Mouse (Mus musculus) forebrain, embryonic 14.5 days (tissue): ENCODE measurements around the gene Tmem262. TPM values are rescaled to one million over a fixed set of nuclear protein-coding genes. Genes with fewer than 3 reads are reported as not detected.
A peak's percentile ranks its signal among the peaks of the same experiment; 100 is the strongest.

Source experiments
- ATAC-seq: fragments of 200-750 bp; cut with Nextera tagmentation; 2 replicates; pipeline ENCODE4 v1.8.0; 2017; ENCODE audit warnings: mild to moderate bottlenecking, moderate library complexity
- DNase-seq: peaks from one replicate; pipeline ENCODE4 v3.0.0-alpha.2; 2015; ENCODE audit warnings: low spot score
- H3K27ac ChIP-seq: fragments of 300-500 bp; sonication (generic); 2 replicates; pipeline ENCODE4 v1.5.1; 2014; ENCODE audit warnings: low read depth, mild to moderate bottlenecking, control low read depth, low read length, moderate library complexity
- H3K27me3 ChIP-seq: fragments of 300-500 bp; sonication (generic); replicated peaks from 2 replicates; pipeline ENCODE4 v1.6.1; 2014; ENCODE audit warnings: low read length, control low read depth, mixed read lengths; ENCODE audit not compliant: control insufficient read depth, insufficient read depth
- H3K36me3 ChIP-seq: fragments of 300-500 bp; sonication (generic); 2 replicates; pipeline ENCODE4 v1.6.1; 2014; ENCODE audit warnings: low read length, control low read depth; ENCODE audit not compliant: control insufficient read depth, insufficient read depth
- H3K4me1 ChIP-seq: fragments of 300-500 bp; sonication (generic); 2 replicates; pipeline ENCODE4 v1.6.1; 2014; ENCODE audit warnings: antibody characterized with exemption, low read length, control low read depth; ENCODE audit not compliant: control insufficient read depth, insufficient read depth
- H3K4me2 ChIP-seq: fragments of 300-500 bp; sonication (generic); 2 replicates; pipeline ENCODE4 v1.6.1; 2014; ENCODE audit warnings: mild to moderate bottlenecking, control low read depth, low read length
- H3K4me3 ChIP-seq: fragments of 300-500 bp; sonication (generic); 2 replicates; pipeline ENCODE4 v1.5.1; 2014; ENCODE audit warnings: low read depth, low read length, control low read depth
- H3K9ac ChIP-seq: fragments of 300-500 bp; sonication (generic); 2 replicates; pipeline ENCODE4 v1.6.1; 2014; ENCODE audit warnings: mild to moderate bottlenecking, low read length, control low read depth, moderate library complexity
- H3K9me3 ChIP-seq: fragments of 300-500 bp; sonication (generic); replicated peaks from 2 replicates; pipeline ENCODE4 v1.6.1; 2016; ENCODE audit warnings: low read length, control low read depth, mixed read lengths; ENCODE audit not compliant: control insufficient read depth
- WGBS: fragments of 180-500 bp; shearing (Covaris S2); extraction: QIAGEN DNeasy Blood & Tissue Kit; methylation state at CpG from one replicate; pipeline ENCODE4 v1.1.7; 2014; 5-methylcytosine and 5-hydroxymethylcytosine counted together
- polyA plus RNA-seq: library from polyadenylated mRNA; unstranded; fragments of >200 nt; fragmentation: Nextera tagmentation; extraction: Ambion mirVana; gene quantifications from 2 replicates; pipeline ENCODE4 v1.2.1, GENCODE M21; 2014

The Tmem262 gene
- polyA plus RNA-seq, 1 experiment from 2014 or later: not detected

- H3K4me1 ChIP-seq: peaks cover 22% of the 10 kb centered on the region
- DNase-seq (peak; percentile 99), ATAC-seq (peak; percentile 88)
- peak within 1 kb of the TSS; percentile 78 for H3K27ac ChIP-seq
- no peaks in the 10 kb centered on the region for H3K9me3 ChIP-seq
- H3K27me3 ChIP-seq: no peaks in the 10 kb centered on the region
- peak within 1 kb of the TSS; percentile 59 for H3K4me3 ChIP-seq
- peak within 1 kb of the TSS; percentile 87 for H3K9ac ChIP-seq
- H3K4me2 ChIP-seq: peak within 1 kb of the TSS; percentile 81
- under 1% methylated on average over 55 of the region's 63 CpGs for WGBS
- H3K36me3 ChIP-seq: peaks cover 48% of the 10 kb centered on the region
Observed at GRCm38 (mm10) chr19:6057313-6058096, 22.3 kb upstream of the Tmem262 start, which contains the start of the genes Mrpl49 and Fau. Mrpl49 (minus strand) TSS chr19:6057785. Fau (plus strand) TSS chr19:6057844.

GRCm38 (mm10) chr19:6058513-6058912 lies 21.3 kb upstream of the Tmem262 start:
- H3K4me3 ChIP-seq: peak overlapping the region; percentile 59
- WGBS: 38% methylated on average over 5 of the region's 5 CpGs

DNA sequence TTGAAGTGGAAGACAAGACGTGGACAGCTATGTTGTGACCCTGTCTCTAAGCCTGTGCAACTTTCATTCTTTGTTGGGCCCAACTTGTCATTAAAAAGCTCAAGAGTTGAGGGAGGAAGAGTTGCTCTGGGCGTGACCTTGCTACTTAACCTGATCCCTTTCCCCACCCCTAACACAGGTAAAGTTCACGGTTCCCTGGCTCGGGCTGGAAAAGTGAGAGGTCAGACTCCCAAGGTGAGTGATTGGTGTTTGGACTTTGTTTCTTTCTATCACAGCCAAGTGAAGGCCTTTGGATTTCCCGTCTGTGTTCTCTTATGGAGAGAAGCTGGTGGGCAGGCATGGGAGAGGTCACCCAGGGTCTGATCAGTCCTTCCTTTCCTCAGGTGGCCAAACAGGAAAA lies 20.9 kb upstream of the Tmem262 start:
- ATAC-seq (no peak), DNase-seq (no peak)
- Histone ChIP-seq H3K27me3 (no peaks in the 10 kb centered on the region), H3K4me2 (peak overlapping the region; percentile 75), H3K4me3 (peak overlapping the region; percentile 59; the same call in 1 of the 2 replicates), H3K9ac (peak overlapping the region; percentile 87; the same call in 1 of the 2 replicates), H3K9me3 (no peaks in the 10 kb centered on the region), H3K36me3 (peaks cover 34% of the 10 kb centered on the region), H3K27ac (no peak overlapping the region), H3K4me1 (peaks cover 23% of the 10 kb centered on the region)
- 87% methylated on average over 5 of the region's 5 CpGs for WGBS

More at GRCm38 (mm10) chr19:6058513-6058912, 21.3 kb upstream of the Tmem262 start:
- H3K27ac ChIP-seq: no peak overlapping the region; the same call in 1 of the 2 replicates
- peaks cover 23% of the 10 kb centered on the region for H3K4me1 ChIP-seq
- H3K9me3 ChIP-seq: no peaks in the 10 kb centered on the region
- peak overlapping the region; percentile 87 for H3K9ac ChIP-seq
- peaks cover 38% of the 10 kb centered on the region for H3K36me3 ChIP-seq
- H3K27me3 ChIP-seq: no peaks in the 10 kb centered on the region
- no peak for DNase-seq
- ATAC-seq: no peak
- peak overlapping the region; percentile 75 for H3K4me2 ChIP-seq

GRCm38 (mm10) chr19:6061021-6061533 lies 18.8 kb upstream of the Tmem262 start, which contains the start of gene Znhit2:
Znhit2 (plus strand) TSS chr19:6061192.
- peaks cover 24% of the 10 kb centered on the region for H3K4me1 ChIP-seq
- peak; percentile 71 for ATAC-seq

GRCm38 (mm10) chr19:6061641-6062302 lies 18.1 kb upstream of the Tmem262 start:
- Histone ChIP-seq H3K36me3 (peaks cover 15% of the 10 kb centered on the region; the same call in 1 of the 2 replicates), H3K4me1 (peaks cover 26% of the 10 kb centered on the region), H3K4me2 (peak overlapping the region; percentile 100), H3K9ac (peak overlapping the region; percentile 95), H3K9me3 (no peaks in the 10 kb centered on the region), H3K27ac (peak overlapping the region; percentile 92), H3K27me3 (no peaks in the 10 kb centered on the region), H3K4me3 (peak overlapping the region; percentile 82)
- DNase-seq (peak; percentile 12), ATAC-seq (no peak)
- 2% methylated on average over 44 of the region's 44 CpGs for WGBS

More at GRCm38 (mm10) chr19:6061021-6061533, 18.8 kb upstream of the Tmem262 start, which contains the start of gene Znhit2:
- peak within 1 kb of the TSS; percentile 82 for H3K4me3 ChIP-seq
- peaks cover 15% of the 10 kb centered on the region; the same call in 1 of the 2 replicates for H3K36me3 ChIP-seq
- no peaks in the 10 kb centered on the region for H3K27me3 ChIP-seq
- H3K27ac ChIP-seq: peak within 1 kb of the TSS; percentile 92
- DNase-seq: peak; percentile 96
- H3K9me3 ChIP-seq: no peaks in the 10 kb centered on the region
- under 1% methylated on average over 58 of the region's 58 CpGs for WGBS
- peak within 1 kb of the TSS; percentile 95 for H3K9ac ChIP-seq
- peak within 1 kb of the TSS; percentile 100 for H3K4me2 ChIP-seq

GRCm38 (mm10) chr19:6062418-6062817 lies 17.4 kb upstream of the Tmem262 start:
- Histone ChIP-seq H3K4me2 (peak overlapping the region; percentile 100), H3K27me3 (no peaks in the 10 kb centered on the region), H3K9me3 (no peaks in the 10 kb centered on the region), H3K4me3 (peak overlapping the region; percentile 82), H3K9ac (peak overlapping the region; percentile 95; the same call in 1 of the 2 replicates), H3K4me1 (peaks cover 23% of the 10 kb centered on the region), H3K36me3 (peaks cover 15% of the 10 kb centered on the region; the same call in 1 of the 2 replicates), H3K27ac (no peak overlapping the region)
- DNase-seq: no peak
- no peak for ATAC-seq
- 77% methylated on average over 5 of the region's 5 CpGs for WGBS

DNA sequence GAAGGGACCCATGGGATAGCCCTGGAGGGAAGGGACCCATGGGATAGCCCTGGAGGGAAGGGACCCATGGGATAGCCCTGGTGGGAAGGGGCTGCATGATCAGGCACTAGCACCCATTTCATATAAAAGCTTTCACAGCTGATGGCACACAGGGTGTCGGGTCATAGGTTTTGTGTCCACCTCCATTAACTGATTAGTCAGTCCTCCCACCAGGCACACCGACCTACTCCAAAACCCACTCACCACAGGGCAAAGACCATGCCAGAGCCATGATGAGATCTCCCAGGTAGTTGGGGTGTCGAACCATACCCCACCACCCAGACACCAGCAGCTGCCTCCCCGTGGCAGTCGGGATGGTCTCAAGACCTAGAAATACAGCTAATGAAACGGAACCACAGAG lies 16.8 kb upstream of the Tmem262 start:
- ATAC-seq (no peak), DNase-seq (no peak)
- no peak overlapping the region for H3K4me2 ChIP-seq
- no peaks in the 10 kb centered on the region for H3K9me3 ChIP-seq
- H3K36me3 ChIP-seq: peaks cover 15% of the 10 kb centered on the region; the same call in 1 of the 2 replicates
- WGBS: 92% methylated on average over 6 of the region's 6 CpGs
- no peaks in the 10 kb centered on the region for H3K27me3 ChIP-seq
- H3K4me1 ChIP-seq: peaks cover 23% of the 10 kb centered on the region
- no peak overlapping the region for H3K9ac ChIP-seq
- no peak overlapping the region for H3K27ac ChIP-seq
- H3K4me3 ChIP-seq: no peak overlapping the region

DNA sequence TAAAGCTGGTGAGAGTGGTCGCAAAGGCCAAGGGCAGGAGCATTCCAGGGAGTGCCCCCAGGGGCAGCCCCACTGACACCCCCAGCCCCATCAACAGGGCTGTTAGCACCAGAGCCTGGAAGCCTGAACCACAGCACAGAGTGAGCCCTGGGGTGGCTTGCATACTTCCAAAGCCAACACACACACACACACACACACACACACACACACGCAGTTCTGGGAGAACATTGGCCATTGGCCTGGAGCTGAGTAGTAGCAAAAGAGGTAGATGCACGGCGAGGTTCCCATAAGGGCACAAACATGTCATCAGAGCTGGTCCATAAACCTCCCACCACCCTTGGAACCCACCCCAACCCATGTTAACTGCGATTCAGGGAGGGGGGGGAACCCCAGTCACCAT lies 13.3 kb upstream of the Tmem262 start:
- peak overlapping the region; percentile 77 for H3K9ac ChIP-seq
- H3K4me2 ChIP-seq: peak overlapping the region; percentile 93
- peak; percentile 14 for DNase-seq
- H3K4me1 ChIP-seq: peaks cover 18% of the 10 kb centered on the region
- WGBS: 36% methylated on average over 5 of the region's 5 CpGs
- peaks cover 28% of the 10 kb centered on the region for H3K36me3 ChIP-seq
- no peaks in the 10 kb centered on the region for H3K27me3 ChIP-seq
- H3K4me3 ChIP-seq: peak overlapping the region; percentile 49
- peak overlapping the region; percentile 83 for H3K27ac ChIP-seq
- peak; percentile 15 for ATAC-seq
- no peaks in the 10 kb centered on the region for H3K9me3 ChIP-seq
